Mouse (Mus musculus) liver, embryonic 14.5 days (tissue): ENCODE measurements around the gene Rasgrp3. TPM values are rescaled to one million over a fixed set of nuclear protein-coding genes. Genes with fewer than 3 reads are reported as not detected.

ENCODE experiments used
- ATAC-seq: fragments of 200-750 bp; cut with Nextera tagmentation; 2 replicates; pipeline ENCODE4 v1.8.0; 2017; ENCODE audit warnings: moderate number of reproducible peaks, mild to moderate bottlenecking, moderate library complexity; ENCODE audit not compliant: insufficient read depth
- DNase-seq, 3 experiments: peaks; one replicate each; pipeline ENCODE4 v3.0.0-alpha.2; 2012 to 2013; ENCODE audit warnings: low read depth in 3 of 3, low spot score in 3 of 3
- H3K27ac ChIP-seq: fragments of 300-500 bp; sonication (generic); 2 replicates; pipeline ENCODE4 v1.5.1; 2014; ENCODE audit warnings: moderate library complexity, mild to moderate bottlenecking, control low read depth, inconsistent platforms
- H3K27me3 ChIP-seq: fragments of 300-500 bp; sonication (generic); 2 replicates; pipeline ENCODE4 v1.6.1; 2014; ENCODE audit warnings: mild to moderate bottlenecking, low read length, moderate library complexity; ENCODE audit not compliant: control insufficient read depth, insufficient read depth
- H3K36me3 ChIP-seq: fragments of 300-500 bp; sonication (generic); replicated peaks from 2 replicates; pipeline ENCODE4 v1.6.1; 2014; ENCODE audit warnings: low read depth; ENCODE audit not compliant: control insufficient read depth, insufficient read depth
- H3K4me1 ChIP-seq, 2 experiments: fragments of 200-500 bp in 1 of 2; fragments of 300-500 bp in 1 of 2; sonication (generic) in 1 of 2; replicated peaks; 2 replicates each; pipeline ENCODE4 v1.6.1; 2012 to 2014; ENCODE audit warnings: antibody characterized with exemption in 1 of 2, inconsistent platforms in 1 of 2, low read length in 1 of 2; ENCODE audit not compliant: control insufficient read depth in 2 of 2, insufficient read depth in 2 of 2
- H3K4me2 ChIP-seq: fragments of 300-500 bp; sonication (generic); 2 replicates; pipeline ENCODE4 v1.6.1; 2014; ENCODE audit warnings: low read depth, mild to moderate bottlenecking, control low read depth, moderate library complexity
- H3K4me3 ChIP-seq, 2 experiments: fragments of 200-500 bp in 1 of 2; fragments of 300-500 bp in 1 of 2; sonication (generic) in 1 of 2; 2 replicates each; pipeline ENCODE4 v1.5.1; 2012 to 2014; ENCODE audit warnings: low read depth in 2 of 2, low read length in 2 of 2, mild to moderate bottlenecking in 2 of 2, control low read depth in 1 of 2, inconsistent platforms in 1 of 2, moderate library complexity in 1 of 2; ENCODE audit not compliant: insufficient read depth in 1 of 2
- H3K9ac ChIP-seq: fragments of 300-500 bp; sonication (generic); replicated peaks from 2 replicates; pipeline ENCODE4 v1.6.1; 2014; ENCODE audit warnings: mild to moderate bottlenecking, control low read depth, moderate library complexity
- H3K9me3 ChIP-seq: fragments of 300-500 bp; sonication (generic); 2 replicates; pipeline ENCODE4 v1.6.1; 2016; ENCODE audit warnings: low read length, mixed read lengths; ENCODE audit not compliant: control insufficient read depth
- CTCF ChIP-seq: IDR thresholded peaks from 2 replicates; pipeline ENCODE4 v1.5.1; 2016; ENCODE audit warnings: antibody characterized with exemption, low read depth, control low read depth
- EP300 ChIP-seq: IDR thresholded peaks from 2 replicates; pipeline ENCODE4 v1.6.1; 2016; ENCODE audit warnings: antibody characterized with exemption, low read depth
- WGBS: fragments of 180-500 bp; shearing (Covaris S2); extraction: QIAGEN DNeasy Blood & Tissue Kit; methylation state at CpG from one replicate; pipeline ENCODE4 v1.1.7; 2014; ENCODE audit not compliant: insufficient replicate concordance; 5-methylcytosine and 5-hydroxymethylcytosine counted together
- polyA plus RNA-seq, 2 experiments: library from polyadenylated mRNA; depleted of rRNA in 1 of 2; stranded (reverse) in 1 of 2; unstranded in 1 of 2; fragments of >200 nt; fragmentation: Nextera tagmentation in 1 of 2; extraction: Ambion mirVana in 1 of 2; gene quantifications; 2 replicates each; pipeline versions ENCODE4 v1.2.1 to v1.2.3; 2012 to 2014

The Rasgrp3 gene
- polyA plus RNA-seq, 2 experiments = 2.0 to 2.9 TPM

DNA sequence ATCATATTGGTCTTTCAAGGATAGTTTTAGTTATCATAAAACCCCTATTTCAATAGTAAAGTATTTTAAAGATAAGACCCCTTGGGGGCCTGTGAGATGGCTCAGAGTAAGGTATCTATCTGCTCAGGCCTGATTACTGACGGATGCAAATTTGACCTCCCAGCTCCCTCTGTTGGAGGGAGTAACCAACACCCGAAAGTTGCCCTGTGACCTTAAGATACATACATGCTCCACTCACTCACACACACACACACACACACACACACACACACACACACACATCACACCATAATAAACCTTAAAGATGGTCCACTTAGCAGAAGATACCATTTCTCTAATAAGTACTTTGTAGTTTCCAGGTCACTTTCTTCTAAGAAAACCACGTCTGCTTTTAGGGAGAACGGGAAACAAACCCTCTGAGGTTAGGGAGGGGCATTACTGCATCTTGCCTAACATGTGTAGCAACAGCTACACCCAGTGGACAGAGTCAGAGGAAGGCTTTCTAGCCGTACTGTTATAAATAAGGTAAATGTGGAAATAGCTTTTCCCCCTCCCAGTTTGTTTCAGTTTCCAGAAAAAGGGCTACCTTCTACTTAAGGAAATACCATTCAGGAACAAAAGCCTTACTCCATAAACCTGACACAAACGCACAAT lies 100.8 kb downstream of the Rasgrp3 start:
- no peak for TF ChIP-seq EP300
- TF ChIP-seq CTCF = peak; percentile 53
- H3K27ac ChIP-seq = no peak overlapping the region
- H3K9me3 ChIP-seq = no peaks in the 10 kb centered on the region
- H3K4me3 ChIP-seq = no peak overlapping the region
- DNase-seq (no peak), ATAC-seq (peak; percentile 59)
- no peak overlapping the region for H3K9ac ChIP-seq
- WGBS = 26% methylated on average over 6 of the region's 6 CpGs
- no peaks in the 10 kb centered on the region for H3K27me3 ChIP-seq
- no peaks in the 10 kb centered on the region for H3K4me1 ChIP-seq
- H3K4me2 ChIP-seq = no peak overlapping the region
- peaks cover 8% of the 10 kb centered on the region for H3K36me3 ChIP-seq

DNA sequence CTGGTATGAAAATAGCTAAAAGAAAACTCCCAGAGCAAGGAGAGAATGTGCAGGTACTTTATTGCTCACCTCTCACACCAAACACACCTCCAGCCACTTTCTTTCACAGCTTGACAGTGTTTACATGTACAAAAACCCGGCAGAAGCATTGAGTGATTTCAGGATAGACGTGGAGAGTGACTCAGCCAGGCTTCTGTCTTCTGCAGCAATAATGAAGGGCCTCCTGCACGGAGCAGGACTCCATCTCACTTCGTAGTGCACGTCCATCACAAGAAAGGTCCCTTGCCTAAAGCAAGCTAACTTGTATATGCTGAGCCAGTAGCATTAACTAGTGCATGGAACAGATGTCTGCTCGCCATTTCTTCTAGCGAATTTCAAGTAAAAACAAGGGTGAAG lies 101.4 kb downstream of the Rasgrp3 start:
- Histone ChIP-seq H3K9ac (no peak overlapping the region), H3K36me3 (peaks cover 8% of the 10 kb centered on the region), H3K4me3 (no peak overlapping the region), H3K4me2 (no peak overlapping the region), H3K27ac (no peak overlapping the region), H3K4me1 (no peaks in the 10 kb centered on the region), H3K9me3 (no peaks in the 10 kb centered on the region), H3K27me3 (no peaks in the 10 kb centered on the region)
- no peak for TF ChIP-seq CTCF
- no peak for TF ChIP-seq EP300
- DNase-seq (no peak), ATAC-seq (no peak)
- WGBS = 72% methylated on average over 7 of the region's 7 CpGs

DNA sequence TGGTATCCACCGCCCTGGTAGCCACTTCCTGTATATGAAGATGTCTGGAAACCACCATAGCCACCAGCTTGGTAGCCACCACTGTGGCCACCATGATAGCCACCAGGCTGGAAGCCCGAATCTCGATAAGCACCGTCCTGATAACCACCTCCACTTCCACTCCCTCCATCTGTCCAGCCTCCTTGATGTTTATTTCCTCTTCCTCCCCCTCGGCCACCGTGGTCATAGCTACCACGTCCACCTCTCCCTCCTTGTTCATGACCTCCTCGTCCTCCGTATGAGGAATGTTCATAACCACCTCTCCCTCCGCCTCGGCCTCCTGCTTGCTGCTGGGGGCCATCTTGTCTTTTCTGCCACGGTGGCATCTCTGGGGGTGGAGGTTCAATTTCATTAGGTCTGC lies 102.7 kb downstream of the Rasgrp3 start:
- ATAC-seq (no peak), DNase-seq (no peak)
- no peak for TF ChIP-seq EP300
- TF ChIP-seq CTCF = no peak
- H3K9me3 ChIP-seq = no peaks in the 10 kb centered on the region
- WGBS = 64% methylated on average over 12 of the region's 12 CpGs
- no peak overlapping the region for H3K27ac ChIP-seq
- H3K4me1 ChIP-seq = peaks cover 0 to 2% of the 10 kb centered on the region in 2 experiments; a peak in 2 of 4 replicates
- H3K9ac ChIP-seq = no peak overlapping the region
- peaks cover 10% of the 10 kb centered on the region for H3K36me3 ChIP-seq
- no peak overlapping the region for H3K4me2 ChIP-seq
- H3K4me3 ChIP-seq = no peak overlapping the region
- no peaks in the 10 kb centered on the region for H3K27me3 ChIP-seq

DNA sequence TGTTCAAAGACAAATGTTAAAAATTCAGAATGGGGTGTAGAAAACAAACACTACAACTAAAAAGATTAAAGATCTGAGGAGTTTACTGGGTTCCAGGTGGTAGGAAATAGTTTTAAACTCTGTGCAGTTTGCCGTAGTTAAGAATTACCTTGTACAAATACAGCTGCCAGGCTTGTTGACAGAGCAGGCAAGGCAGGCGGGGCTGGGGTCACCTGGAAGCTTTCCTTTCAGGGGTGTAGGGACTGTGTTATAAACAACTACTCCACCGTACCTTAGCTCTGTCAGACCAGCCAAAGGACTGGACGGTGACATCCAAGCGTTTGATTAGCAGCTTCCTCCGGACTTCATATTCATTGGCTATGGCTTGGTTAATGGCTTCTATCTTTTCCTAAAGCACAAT lies 103.4 kb downstream of the Rasgrp3 start:
- WGBS = 75% methylated on average over 6 of the region's 6 CpGs
- 0 out of 2 replicates have a peak, but pooled peaks have one; percentile 20 for ATAC-seq

DNA sequence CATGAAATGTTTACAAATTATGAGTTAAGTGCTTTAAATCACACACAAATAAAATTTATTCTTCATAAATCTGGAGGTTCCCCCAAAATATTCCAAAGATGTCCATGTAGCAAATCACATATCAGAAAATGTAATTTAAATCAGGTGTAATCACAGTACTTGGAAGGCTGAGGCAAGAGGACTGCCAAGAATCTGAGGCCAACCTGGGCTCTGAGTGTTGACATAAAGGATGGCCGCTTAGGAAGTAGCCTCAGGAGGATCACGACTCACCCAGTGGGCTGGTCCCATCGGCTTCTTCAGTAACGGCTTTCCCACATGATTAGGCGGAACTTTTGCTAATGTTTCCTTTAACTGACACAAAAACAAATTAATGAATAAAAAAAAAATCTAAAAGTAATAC lies 104.1 kb downstream of the Rasgrp3 start:
- Histone ChIP-seq H3K9ac (no peak overlapping the region), H3K36me3 (peaks cover 10% of the 10 kb centered on the region), H3K4me1 (peaks cover 0 to 11% of the 10 kb centered on the region in 2 experiments), H3K27me3 (no peaks in the 10 kb centered on the region), H3K27ac (no peak overlapping the region), H3K9me3 (no peaks in the 10 kb centered on the region), H3K4me3 (no peak overlapping the region), H3K4me2 (no peak overlapping the region)
- DNase-seq (no peak), ATAC-seq (no peak)
- WGBS = 68% methylated on average over 5 of the region's 5 CpGs
- no peak for TF ChIP-seq EP300
- no peak for TF ChIP-seq CTCF

More for the DNA sequence above, 103.4 kb downstream of the Rasgrp3 start:
- no peak overlapping the region for H3K9ac ChIP-seq
- no peak for DNase-seq
- H3K27me3 ChIP-seq = no peaks in the 10 kb centered on the region
- TF ChIP-seq CTCF = no peak
- TF ChIP-seq EP300 = no peak
- H3K27ac ChIP-seq = no peak overlapping the region
- no peak overlapping the region for H3K4me3 ChIP-seq
- no peaks in the 10 kb centered on the region for H3K9me3 ChIP-seq
- H3K36me3 ChIP-seq = peaks cover 10% of the 10 kb centered on the region
- peaks cover 0 to 5% of the 10 kb centered on the region in 2 experiments; a peak in 3 of 4 replicates for H3K4me1 ChIP-seq
- no peak overlapping the region for H3K4me2 ChIP-seq
